Mouse (Mus musculus): ENCODE results near the gene Ubp1. TPM values are rescaled to one million over a fixed set of nuclear protein-coding genes. Genes with fewer than 3 reads are reported as not detected.
A peak's percentile ranks its signal among the peaks of the same experiment; 100 is the strongest.

Gene Ubp1
- polyA plus RNA-seq, 1 experiment from 2014 or later = 47.6 TPM

DNA sequence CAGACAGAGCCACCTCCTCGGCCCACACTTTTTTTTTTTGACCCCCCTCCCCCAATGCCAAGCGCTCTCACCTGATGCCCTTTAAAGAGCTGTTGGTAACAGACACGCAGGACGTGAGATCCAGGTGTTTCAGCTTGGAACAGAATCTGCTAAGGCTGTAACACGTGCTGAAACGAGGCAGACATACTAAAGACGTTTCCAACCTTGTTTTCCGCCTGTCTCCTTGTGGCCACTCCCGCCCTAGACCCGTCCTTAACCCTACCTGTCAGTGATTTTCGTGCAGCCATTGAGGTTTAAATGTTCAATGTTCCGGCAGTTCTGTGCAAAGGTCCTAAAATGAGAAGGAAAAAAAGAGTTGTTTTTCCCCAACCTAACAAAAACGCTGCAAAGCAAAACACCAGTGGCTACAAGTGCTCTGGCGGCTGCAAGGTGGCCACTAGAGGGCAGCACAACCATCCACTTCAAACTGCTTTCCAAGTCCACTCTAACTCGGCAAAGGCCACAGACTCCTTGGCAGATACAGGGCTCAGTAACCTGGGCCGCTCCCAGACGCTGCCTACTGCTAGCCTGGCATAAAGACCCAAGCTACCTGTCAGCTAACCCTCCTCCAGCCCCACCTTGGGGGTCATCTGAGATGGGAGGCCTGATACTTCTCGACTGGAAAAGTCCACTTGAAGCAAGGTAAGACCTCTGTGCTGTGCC lies 60.0 kb downstream of the Ubp1 start:
- no peak overlapping the region for H3K4me3 ChIP-seq (replicated peaks)
- H3K9ac ChIP-seq = no peak overlapping the region
- peak; percentile 72 for ATAC-seq (ENCODE audit: low FRiP score)
- peak overlapping the region; percentile 26 for H3K4me2 ChIP-seq
- H3K9me3 ChIP-seq = no peaks in the 10 kb centered on the region
- H3K27me3 ChIP-seq = no peaks in the 10 kb centered on the region
- 32% methylated on average over 18 of the region's 18 CpGs for WGBS
- no peak overlapping the region for H3K27ac ChIP-seq
- no peaks in the 10 kb centered on the region; the same call in 1 of the 2 replicates for H3K36me3 ChIP-seq (replicated peaks)
- no peaks in the 10 kb centered on the region for H3K4me1 ChIP-seq

DNA sequence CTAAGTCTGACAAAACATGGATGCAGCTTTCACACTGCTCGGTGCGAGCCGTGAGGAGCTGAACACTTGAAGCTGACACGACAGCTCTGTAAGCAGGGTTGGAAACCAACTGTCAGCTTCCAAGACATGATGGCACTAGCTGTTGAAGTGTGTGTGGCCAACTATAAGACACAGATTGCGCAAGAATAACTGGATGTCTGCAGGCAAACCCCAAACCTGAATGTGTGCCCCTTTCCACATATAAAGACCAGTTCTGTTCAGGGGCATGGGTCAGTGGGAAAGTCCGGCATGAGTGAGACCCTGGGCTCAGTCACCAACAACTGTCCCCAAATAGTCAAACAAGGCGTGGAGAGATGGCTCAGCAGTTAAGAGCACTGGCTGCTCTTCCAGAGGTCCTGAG lies 62.1 kb downstream of the Ubp1 start:
- Histone ChIP-seq H3K9me3 (no peaks in the 10 kb centered on the region), H3K27me3 (no peaks in the 10 kb centered on the region), H3K4me2 (no peak overlapping the region), H3K27ac (no peak overlapping the region), H3K4me3 (replicated peaks) (no peak overlapping the region), H3K36me3 (replicated peaks) (no peaks in the 10 kb centered on the region), H3K9ac (no peak overlapping the region), H3K4me1 (no peaks in the 10 kb centered on the region)
- no peak for ATAC-seq (ENCODE audit: low FRiP score)
- WGBS = 91% methylated on average over 7 of the region's 7 CpGs

- no peak overlapping the region for H3K4me2 ChIP-seq
- no peak for ATAC-seq (ENCODE audit: low FRiP score)
- H3K9me3 ChIP-seq = peaks cover 9% of the 10 kb centered on the region
- 58% methylated on average over 2 of the region's 2 CpGs for WGBS
- H3K4me3 ChIP-seq (replicated peaks) = no peak overlapping the region
- H3K4me1 ChIP-seq = no peaks in the 10 kb centered on the region
- no peak overlapping the region for H3K9ac ChIP-seq
- peaks cover 20% of the 10 kb centered on the region for H3K36me3 ChIP-seq (replicated peaks)
- H3K27ac ChIP-seq = no peak overlapping the region
- H3K27me3 ChIP-seq = no peaks in the 10 kb centered on the region
Measured at GRCm38 (mm10) chr9:113998311-113998710, 67.6 kb downstream of the Ubp1 start.

DNA sequence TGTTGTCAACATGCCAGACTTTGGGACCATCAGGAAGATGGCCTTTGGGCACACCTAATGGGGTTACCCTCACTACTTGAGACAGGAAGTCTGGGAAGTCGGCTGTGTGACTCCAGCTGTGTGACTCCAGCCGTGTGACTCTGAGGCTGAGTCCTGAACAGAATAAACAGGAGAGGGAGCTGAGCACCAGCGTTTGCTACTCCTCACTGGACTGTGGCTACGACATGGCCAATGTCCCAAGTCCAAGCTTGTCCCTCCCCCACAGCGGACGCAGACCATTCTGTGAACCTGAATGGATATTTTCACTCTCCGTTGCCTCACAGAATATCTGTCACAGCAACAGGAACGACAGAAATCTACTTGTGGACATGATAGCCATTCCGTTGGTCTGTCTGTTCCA lies 76.1 kb downstream of the Ubp1 start:
- no peak for ATAC-seq (ENCODE audit: low FRiP score)
- Histone ChIP-seq H3K4me3 (replicated peaks) (no peak overlapping the region), H3K9ac (no peak overlapping the region), H3K9me3 (0 out of 2 replicates have a peak, but pooled peaks cover 3% of the 10 kb centered on the region), H3K36me3 (replicated peaks) (peaks cover 7% of the 10 kb centered on the region; the same call in 1 of the 2 replicates), H3K4me2 (no peak overlapping the region), H3K27me3 (no peaks in the 10 kb centered on the region), H3K27ac (no peak overlapping the region), H3K4me1 (no peaks in the 10 kb centered on the region)
- WGBS = 76% methylated on average over 9 of the region's 9 CpGs

- Histone ChIP-seq H3K9me3 (no peaks in the 10 kb centered on the region), H3K4me1 (no peaks in the 10 kb centered on the region), H3K4me2 (no peak overlapping the region), H3K36me3 (replicated peaks) (no peaks in the 10 kb centered on the region), H3K4me3 (replicated peaks) (no peak overlapping the region), H3K9ac (no peak overlapping the region), H3K27me3 (no peaks in the 10 kb centered on the region), H3K27ac (no peak overlapping the region)
- 90% methylated on average over 9 of the region's 9 CpGs for WGBS
- no peak for ATAC-seq (ENCODE audit: low FRiP score)
Measured at GRCm38 (mm10) chr9:114007850-114008350, 77.2 kb downstream of the Ubp1 start.

- no peaks in the 10 kb centered on the region for H3K36me3 ChIP-seq (replicated peaks)
- no peaks in the 10 kb centered on the region for H3K9me3 ChIP-seq
- no peak overlapping the region for H3K4me2 ChIP-seq
- no peaks in the 10 kb centered on the region for H3K27me3 ChIP-seq
- no peak for ATAC-seq (ENCODE audit: low FRiP score)
- no peak overlapping the region for H3K27ac ChIP-seq
- no peak overlapping the region for H3K9ac ChIP-seq
- no peak overlapping the region for H3K4me3 ChIP-seq (replicated peaks)
- no peaks in the 10 kb centered on the region for H3K4me1 ChIP-seq
- 35% methylated on average over 5 of the region's 5 CpGs for WGBS
Measured at GRCm38 (mm10) chr9:114009526-114009925, 78.8 kb downstream of the Ubp1 start.

DNA sequence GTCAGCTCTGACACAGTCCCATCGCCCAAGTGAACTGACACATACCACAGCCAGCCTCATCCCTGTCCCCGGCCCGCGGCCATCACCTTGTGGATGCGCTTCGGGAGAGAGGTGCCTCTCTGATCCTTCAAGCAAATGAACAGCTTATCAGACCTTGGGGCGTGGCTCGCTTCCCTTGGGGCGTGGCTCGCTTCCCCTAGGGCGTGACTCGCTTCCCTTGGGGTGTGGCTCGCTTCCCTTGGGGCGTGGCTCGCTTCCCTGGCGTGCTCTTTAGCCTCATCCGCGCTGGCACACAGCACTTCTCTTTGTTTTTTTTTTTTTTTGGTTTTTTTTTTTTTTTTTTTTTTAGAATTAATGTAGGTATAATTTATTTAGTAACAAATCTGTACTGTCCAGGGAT lies 80.5 kb downstream of the Ubp1 start:
- H3K4me2 ChIP-seq = no peak overlapping the region
- no peaks in the 10 kb centered on the region for H3K27me3 ChIP-seq
- no peak overlapping the region for H3K4me3 ChIP-seq (replicated peaks)
- H3K27ac ChIP-seq = no peak overlapping the region
- H3K36me3 ChIP-seq (replicated peaks) = no peaks in the 10 kb centered on the region
- H3K9me3 ChIP-seq = no peaks in the 10 kb centered on the region
- 74% methylated on average over 18 of the region's 18 CpGs for WGBS
- H3K9ac ChIP-seq = no peak overlapping the region
- ATAC-seq (ENCODE audit: low FRiP score) = no peak
- no peaks in the 10 kb centered on the region for H3K4me1 ChIP-seq

GRCm38 (mm10) chr9:114014034-114014433 lies 83.3 kb downstream of the Ubp1 start:
- Histone ChIP-seq H3K4me1 (no peaks in the 10 kb centered on the region), H3K9me3 (no peaks in the 10 kb centered on the region), H3K4me3 (replicated peaks) (no peak overlapping the region), H3K9ac (no peak overlapping the region), H3K27me3 (no peaks in the 10 kb centered on the region), H3K27ac (no peak overlapping the region), H3K36me3 (replicated peaks) (no peaks in the 10 kb centered on the region), H3K4me2 (no peak overlapping the region)
- 72% methylated on average over 1 of the region's 1 CpGs for WGBS
- ATAC-seq (ENCODE audit: low FRiP score) = no peak

DNA sequence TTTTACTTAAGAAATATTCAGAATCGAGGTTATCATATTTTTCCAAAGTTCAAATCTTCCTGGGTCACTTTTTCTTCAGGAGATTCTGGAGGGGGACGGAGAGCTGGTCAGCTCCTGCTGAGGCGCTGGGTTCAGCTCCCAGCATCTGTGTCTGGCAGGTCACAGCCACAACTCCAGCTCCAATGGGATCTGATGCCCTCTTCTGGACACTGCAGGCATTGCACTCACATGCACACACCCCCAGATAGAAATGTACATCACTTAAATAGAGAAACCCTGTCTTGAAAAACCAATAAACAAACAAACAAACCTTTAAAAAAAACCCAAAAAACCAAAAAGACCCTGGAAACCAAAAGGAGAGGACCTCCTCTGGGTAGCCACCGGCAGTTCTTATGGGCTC lies 85.0 kb downstream of the Ubp1 start:
- Histone ChIP-seq H3K9me3 (no peaks in the 10 kb centered on the region), H3K4me3 (replicated peaks) (no peak overlapping the region), H3K9ac (no peak overlapping the region), H3K27me3 (no peaks in the 10 kb centered on the region), H3K27ac (no peak overlapping the region), H3K4me1 (no peaks in the 10 kb centered on the region), H3K4me2 (no peak overlapping the region), H3K36me3 (replicated peaks) (no peaks in the 10 kb centered on the region)
- WGBS = 88% methylated on average over 4 of the region's 4 CpGs
- no peak for ATAC-seq (ENCODE audit: low FRiP score)

GRCm38 (mm10) chr9:114016402-114016801 lies 85.7 kb downstream of the Ubp1 start:
- Histone ChIP-seq H3K4me3 (replicated peaks) (no peak overlapping the region), H3K27ac (no peak overlapping the region), H3K4me1 (no peaks in the 10 kb centered on the region), H3K9me3 (no peaks in the 10 kb centered on the region), H3K9ac (no peak overlapping the region), H3K4me2 (no peak overlapping the region), H3K36me3 (replicated peaks) (no peaks in the 10 kb centered on the region), H3K27me3 (no peaks in the 10 kb centered on the region)
- 83% methylated on average over 4 of the region's 4 CpGs for WGBS
- no peak for ATAC-seq (ENCODE audit: low FRiP score)

- WGBS = 89% methylated on average over 7 of the region's 7 CpGs
- Histone ChIP-seq H3K9me3 (no peaks in the 10 kb centered on the region), H3K27me3 (no peaks in the 10 kb centered on the region), H3K4me3 (replicated peaks) (no peak overlapping the region), H3K27ac (no peak overlapping the region), H3K4me1 (no peaks in the 10 kb centered on the region), H3K36me3 (replicated peaks) (no peaks in the 10 kb centered on the region), H3K9ac (no peak overlapping the region), H3K4me2 (no peak overlapping the region)
- no peak for ATAC-seq (ENCODE audit: low FRiP score)
Measured at GRCm38 (mm10) chr9:114019012-114019762, 88.5 kb downstream of the Ubp1 start.

- 59% methylated on average over 4 of the region's 4 CpGs for WGBS
Measured at GRCm38 (mm10) chr9:114022141-114022540, 91.4 kb downstream of the Ubp1 start.

More at GRCm38 (mm10) chr9:114022141-114022540, 91.4 kb downstream of the Ubp1 start:
- no peaks in the 10 kb centered on the region for H3K36me3 ChIP-seq (replicated peaks)
- ATAC-seq (ENCODE audit: low FRiP score) = no peak
- H3K4me2 ChIP-seq = no peak overlapping the region
- no peaks in the 10 kb centered on the region for H3K27me3 ChIP-seq
- no peak overlapping the region for H3K4me3 ChIP-seq (replicated peaks)
- peaks cover 14% of the 10 kb centered on the region for H3K4me1 ChIP-seq
- H3K9me3 ChIP-seq = no peaks in the 10 kb centered on the region
- H3K9ac ChIP-seq = no peak overlapping the region
- no peak overlapping the region for H3K27ac ChIP-seq
